ENCODE assay signal across 8 mouse cellular contexts in genomic region chr9:83447176-83447575, GRCm38 (mm10). TPM values are rescaled to one million over a fixed set of nuclear protein-coding genes. Genes with fewer than 3 reads are reported as not detected.
DNase-seq lines count a peak whose midpoint lies in the region; ATAC-seq and TF ChIP-seq lines count a peak whose summit lies in the region.

No protein-coding gene starts in this region.

- WGBS in heart, embryonic 13.5 days: 41% methylated on average over 9 of the region's 9 CpGs
- 7% methylated on average over 9 of the region's 9 CpGs for WGBS in liver, embryonic 14.5 days (ENCODE audit: insufficient replicate concordance)

- no peaks in the 10 kb centered on the region for H3K36me3 ChIP-seq in heart, embryonic 13.5 days
- H3K36me3 ChIP-seq in liver, embryonic 14.5 days (replicated peaks; ENCODE audit: control insufficient read depth, insufficient read depth, low read depth): no peaks in the 10 kb centered on the region

- TF ChIP-seq CTCF in liver, embryonic 14.5 days (IDR thresholded peaks at IDR 0.05; ENCODE audit: low read depth): no peak

- peak overlapping the region; percentile 86 for H3K27ac ChIP-seq in heart, embryonic 13.5 days (replicated peaks)
- H3K27ac ChIP-seq in liver, embryonic 14.5 days: no peak overlapping the region

- TF ChIP-seq EP300 in liver, embryonic 14.5 days (IDR thresholded peaks at IDR 0.05; ENCODE audit: low read depth): no peak

- no peaks in the 10 kb centered on the region for H3K27me3 ChIP-seq in heart, embryonic 13.5 days (replicated peaks)
- H3K27me3 ChIP-seq in liver, embryonic 14.5 days (ENCODE audit: control insufficient read depth, insufficient read depth, low read length): peaks cover 7% of the 10 kb centered on the region; the same call in 1 of the 2 replicates

- H3K4me2 ChIP-seq in heart, embryonic 13.5 days: peak overlapping the region; percentile 68
- H3K4me2 ChIP-seq in liver, embryonic 14.5 days (ENCODE audit: low read depth): peak overlapping the region; percentile 22; the same call in 1 of the 2 replicates

- peak overlapping the region; percentile 51 for H3K4me3 ChIP-seq in heart, embryonic 13.5 days
- no peak overlapping the region for H3K4me3 ChIP-seq in liver, embryonic 14.5 days (ENCODE audit: insufficient read depth in 1 of 2, low read depth in 2 of 2, low read length in 2 of 2)

- H3K9ac ChIP-seq in heart, embryonic 13.5 days: peak overlapping the region; percentile 77
- no peak overlapping the region for H3K9ac ChIP-seq in liver, embryonic 14.5 days (replicated peaks)

- no peaks in the 10 kb centered on the region for H3K9me3 ChIP-seq in heart, embryonic 13.5 days
- no peaks in the 10 kb centered on the region for H3K9me3 ChIP-seq in liver, embryonic 14.5 days (ENCODE audit: control insufficient read depth, low read length)

- peaks cover 11% of the 10 kb centered on the region for H3K4me1 ChIP-seq in heart, embryonic 13.5 days
- no peaks in the 10 kb centered on the region for H3K4me1 ChIP-seq in liver, embryonic 14.5 days (replicated peaks; ENCODE audit: control insufficient read depth in 2 of 2, insufficient read depth in 2 of 2, low read length in 1 of 2)

- DNase-seq in cerebellum, adult 11-12 months: peak; percentile 25
- no peak for DNase-seq in cerebellum, postnatal 25 days
- DNase-seq in 416B (ENCODE audit: low read depth): peak; percentile 3
- DNase-seq in liver, embryonic 14.5 days (ENCODE audit: low read depth in 3 of 3, low spot score in 3 of 3): no peak
- no peak for DNase-seq in right cerebral cortex, postnatal 4 days
- DNase-seq in adrenal gland, postnatal 36 days: no peak
- no peak for DNase-seq in right cerebral cortex, postnatal 36 days (ENCODE audit: low spot score in 2 of 2)

- no peak for ATAC-seq in heart, embryonic 13.5 days (ENCODE audit: extremely low read depth, insufficient number of reproducible peaks, low FRiP score, low TSS enrichment)
- no peak for ATAC-seq in liver, embryonic 14.5 days (ENCODE audit: insufficient read depth)

RNA-seq across cellular contexts. Expression of gene Lca5, which starts 6.2 kb away (rescaled TPM):
- polyA plus RNA-seq in heart, embryonic 13.5 days (2015; fragmentation: Nextera tagmentation; extraction: Ambion mirVana): 9.5 and 11.8 TPM in 2 replicates
- polyA plus RNA-seq in liver, embryonic 14.5 days (2012; rRNA removed): 0.25 and 0.59 TPM in 2 replicates
- 0.56 and 1.6 TPM in 2 replicates for polyA plus RNA-seq in liver, embryonic 14.5 days (2014; fragmentation: Nextera tagmentation; extraction: Ambion mirVana)
- total RNA-seq in adrenal gland, postnatal 36 days (2021): 1 to 10 TPM; 5.1 to 6.9 TPM

Comparison
In these comparisons a context has a peak if more than half of its experiments do, and no peak if none do; other contexts are left out.
1. DNase-seq: peak in cerebellum, adult 11-12 months (single experiment) and 416B (single experiment); none in cerebellum, postnatal 25 days (0 of 2), liver, embryonic 14.5 days (0 of 3), right cerebral cortex, postnatal 4 days (single experiment), adrenal gland, postnatal 36 days (0 of 2) and right cerebral cortex, postnatal 36 days (0 of 2).